Mouse (Mus musculus): ENCODE data around the gene Gtpbp1. TPM values are rescaled to one million over a fixed set of nuclear protein-coding genes. Genes with fewer than 3 reads are reported as not detected.

Gene Gtpbp1
- polyA plus RNA-seq (2015; fragmentation: Nextera tagmentation; extraction: Ambion mirVana), result 23.7 and 30.0 TPM in 2 replicates

- peaks cover 3% of the 10 kb centered on the region; the same call in 1 of the 2 replicates for H3K36me3 ChIP-seq
- H3K9me3 ChIP-seq (replicated peaks), result no peaks in the 10 kb centered on the region
- peak within 1 kb of the TSS; percentile 80 for H3K9ac ChIP-seq
- ATAC-seq (replicated peaks; ENCODE audit: insufficient number of reproducible peaks, insufficient read depth, low FRiP score, low read depth), result peak; percentile 93
- peak within 1 kb of the TSS; percentile 87 for H3K27ac ChIP-seq
- H3K27me3 ChIP-seq, result no peaks in the 10 kb centered on the region
- peaks cover 43% of the 10 kb centered on the region for H3K4me1 ChIP-seq (replicated peaks)
- H3K4me3 ChIP-seq, result peak within 1 kb of the TSS; percentile 81
- H3K4me2 ChIP-seq, result peak within 1 kb of the TSS; percentile 97
- under 1% methylated on average over 45 of the region's 45 CpGs for WGBS
Observed at GRCm38 (mm10) chr15:79690426-79691022, at the start of gene Gtpbp1. TSS of gene Gtpbp1 (plus strand) at chr15:79690845.

DNA sequence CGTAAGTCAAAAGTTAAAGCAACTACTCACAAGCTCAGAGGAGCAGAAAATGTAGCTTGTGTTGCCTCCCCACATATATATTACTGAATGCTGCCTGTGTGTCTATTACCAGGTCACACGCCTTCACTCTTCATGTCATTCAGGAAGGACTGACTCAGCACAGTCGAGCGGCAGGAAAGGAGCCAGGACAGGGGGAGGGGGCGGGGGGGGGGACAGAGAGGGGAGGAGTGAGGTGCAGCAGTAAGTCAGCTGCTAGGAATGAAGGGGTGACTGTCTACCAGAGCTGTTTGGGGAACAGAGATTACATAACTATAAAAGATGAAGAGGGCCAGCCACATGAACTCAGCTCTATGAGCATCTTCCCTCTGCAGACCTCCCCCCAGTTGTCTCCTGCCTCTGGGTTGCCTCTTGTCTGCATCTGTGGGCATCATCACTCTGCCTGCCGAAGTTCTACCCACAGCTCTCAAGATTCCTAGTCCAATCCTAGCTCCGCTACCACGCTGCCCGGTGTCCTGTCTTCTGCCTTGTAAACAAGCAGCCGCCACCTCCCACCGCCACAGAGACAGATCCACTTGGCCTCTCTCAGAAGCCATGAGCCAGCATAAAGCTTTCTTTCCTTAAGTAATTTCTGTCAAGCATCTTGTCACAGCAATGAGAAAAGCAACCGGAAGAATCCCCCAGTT is 49.4 kb upstream of the Gtpbp1 start:
- no peak overlapping the region for H3K4me2 ChIP-seq
- ATAC-seq (replicated peaks; ENCODE audit: insufficient number of reproducible peaks, insufficient read depth, low FRiP score, low read depth), result no peak
- WGBS, result 56% methylated on average over 12 of the region's 12 CpGs
- H3K27me3 ChIP-seq, result no peaks in the 10 kb centered on the region
- no peaks in the 10 kb centered on the region for H3K36me3 ChIP-seq
- no peaks in the 10 kb centered on the region for H3K9me3 ChIP-seq (replicated peaks)
- no peaks in the 10 kb centered on the region for H3K4me1 ChIP-seq (replicated peaks)
- H3K27ac ChIP-seq, result no peak overlapping the region
- H3K4me3 ChIP-seq, result no peak overlapping the region
- no peak overlapping the region for H3K9ac ChIP-seq

GRCm38 (mm10) chr15:79645483-79645882 is 45.2 kb upstream of the Gtpbp1 start:
- 70% methylated on average over 2 of the region's 2 CpGs for WGBS

GRCm38 (mm10) chr15:79648130-79648529 is 42.5 kb upstream of the Gtpbp1 start:
- H3K27ac ChIP-seq, result no peak overlapping the region
- no peaks in the 10 kb centered on the region for H3K36me3 ChIP-seq
- H3K4me1 ChIP-seq (replicated peaks), result no peaks in the 10 kb centered on the region
- H3K9me3 ChIP-seq (replicated peaks), result 0 out of 2 replicates have a peak, but pooled peaks cover 3% of the 10 kb centered on the region
- no peaks in the 10 kb centered on the region for H3K27me3 ChIP-seq
- H3K4me2 ChIP-seq, result no peak overlapping the region
- no peak for ATAC-seq (replicated peaks; ENCODE audit: insufficient number of reproducible peaks, insufficient read depth, low FRiP score, low read depth)
- no peak overlapping the region for H3K4me3 ChIP-seq
- 84% methylated on average over 12 of the region's 12 CpGs for WGBS
- H3K9ac ChIP-seq, result no peak overlapping the region

More at GRCm38 (mm10) chr15:79645483-79645882, 45.2 kb upstream of the Gtpbp1 start:
- Histone ChIP-seq H3K4me1 (replicated peaks) (no peaks in the 10 kb centered on the region), H3K4me2 (no peak overlapping the region), H3K27me3 (no peaks in the 10 kb centered on the region), H3K36me3 (no peaks in the 10 kb centered on the region), H3K27ac (no peak overlapping the region), H3K4me3 (no peak overlapping the region), H3K9ac (no peak overlapping the region), H3K9me3 (replicated peaks) (no peaks in the 10 kb centered on the region)
- no peak for ATAC-seq (replicated peaks; ENCODE audit: insufficient number of reproducible peaks, insufficient read depth, low FRiP score, low read depth)

DNA sequence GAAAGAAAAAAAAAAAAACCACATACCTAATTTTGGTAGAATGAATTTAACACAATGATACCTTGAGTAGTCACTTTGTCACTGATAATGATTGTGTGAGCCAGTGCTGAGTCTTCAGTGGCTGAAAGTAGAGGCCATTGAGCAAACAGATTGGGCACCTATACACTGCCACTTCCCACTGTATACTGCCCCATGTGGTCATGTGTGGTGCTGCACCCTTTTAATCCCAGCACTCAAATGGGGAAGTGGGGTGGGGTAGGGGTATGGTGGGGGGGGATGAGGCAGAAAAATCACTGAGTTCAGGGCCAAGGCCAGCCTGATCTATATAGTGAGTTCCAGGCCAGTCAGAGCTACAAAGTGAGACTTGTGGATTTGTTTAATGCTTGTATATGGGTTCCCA is 40.1 kb upstream of the Gtpbp1 start:
- Histone ChIP-seq H3K4me1 (replicated peaks) (no peaks in the 10 kb centered on the region), H3K4me3 (no peak overlapping the region), H3K27me3 (no peaks in the 10 kb centered on the region), H3K27ac (no peak overlapping the region), H3K4me2 (no peak overlapping the region), H3K9me3 (replicated peaks) (0 out of 2 replicates have a peak, but pooled peaks cover 3% of the 10 kb centered on the region), H3K36me3 (no peaks in the 10 kb centered on the region), H3K9ac (no peak overlapping the region)
- no peak for ATAC-seq (replicated peaks; ENCODE audit: insufficient number of reproducible peaks, insufficient read depth, low FRiP score, low read depth)

DNA sequence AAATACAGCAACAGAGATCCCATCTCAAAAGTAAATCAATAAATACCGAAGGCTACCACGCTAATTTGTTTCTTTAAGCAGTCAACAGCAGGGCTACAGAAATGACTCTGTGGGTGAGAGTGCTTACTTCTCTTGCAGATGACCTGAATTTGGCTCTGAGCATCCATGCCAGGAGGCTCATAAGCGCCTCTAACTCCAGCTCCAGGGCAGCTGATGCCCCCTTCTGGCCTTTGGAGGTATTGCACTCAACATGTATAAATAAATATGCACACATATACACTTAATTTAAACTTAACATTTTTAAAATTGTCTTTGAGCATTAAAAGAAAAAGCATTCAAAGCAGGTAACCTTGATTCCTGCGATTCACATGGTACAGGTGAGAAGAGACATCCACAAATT is 39.2 kb upstream of the Gtpbp1 start:
- no peak overlapping the region for H3K27ac ChIP-seq
- no peak overlapping the region for H3K9ac ChIP-seq
- H3K9me3 ChIP-seq (replicated peaks), result 0 out of 2 replicates have a peak, but pooled peaks cover 3% of the 10 kb centered on the region
- no peak for ATAC-seq (replicated peaks; ENCODE audit: insufficient number of reproducible peaks, insufficient read depth, low FRiP score, low read depth)
- no peaks in the 10 kb centered on the region for H3K27me3 ChIP-seq
- no peak overlapping the region for H3K4me2 ChIP-seq
- no peak overlapping the region for H3K4me3 ChIP-seq
- no peaks in the 10 kb centered on the region for H3K4me1 ChIP-seq (replicated peaks)
- no peaks in the 10 kb centered on the region for H3K36me3 ChIP-seq
- whole genome bisulfite sequencing, result 76% methylated on average over 4 of the region's 4 CpGs

DNA sequence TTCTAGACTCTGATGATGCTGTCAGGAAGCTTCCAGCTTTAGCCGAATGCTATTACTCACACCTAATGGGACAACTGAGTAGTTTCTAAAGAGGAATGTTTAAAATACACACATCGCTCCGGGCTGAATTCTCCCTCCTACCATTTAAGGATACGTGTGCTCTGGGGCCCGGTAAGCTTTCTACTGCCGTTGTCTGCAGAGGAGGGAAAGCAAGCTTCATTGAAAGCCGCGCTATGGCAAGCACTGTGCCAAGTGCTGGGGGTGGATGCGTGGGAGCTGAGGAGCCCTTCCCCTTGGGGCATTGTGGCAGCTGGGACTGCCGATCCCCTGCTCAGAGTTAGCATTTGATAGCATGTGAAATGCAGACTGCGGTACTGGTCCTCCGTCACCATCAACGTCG is 34.2 kb upstream of the Gtpbp1 start:
- peaks cover 15% of the 10 kb centered on the region for H3K4me1 ChIP-seq (replicated peaks)
- no peaks in the 10 kb centered on the region for H3K27me3 ChIP-seq
- H3K4me3 ChIP-seq, result no peak overlapping the region
- ATAC-seq (replicated peaks; ENCODE audit: insufficient number of reproducible peaks, insufficient read depth, low FRiP score, low read depth), result no peak
- no peak overlapping the region for H3K9ac ChIP-seq
- H3K36me3 ChIP-seq, result no peaks in the 10 kb centered on the region
- no peak overlapping the region for H3K27ac ChIP-seq
- H3K9me3 ChIP-seq (replicated peaks), result 0 out of 2 replicates have a peak, but pooled peaks cover 3% of the 10 kb centered on the region
- H3K4me2 ChIP-seq, result no peak overlapping the region
- WGBS, result 88% methylated on average over 14 of the region's 14 CpGs

DNA sequence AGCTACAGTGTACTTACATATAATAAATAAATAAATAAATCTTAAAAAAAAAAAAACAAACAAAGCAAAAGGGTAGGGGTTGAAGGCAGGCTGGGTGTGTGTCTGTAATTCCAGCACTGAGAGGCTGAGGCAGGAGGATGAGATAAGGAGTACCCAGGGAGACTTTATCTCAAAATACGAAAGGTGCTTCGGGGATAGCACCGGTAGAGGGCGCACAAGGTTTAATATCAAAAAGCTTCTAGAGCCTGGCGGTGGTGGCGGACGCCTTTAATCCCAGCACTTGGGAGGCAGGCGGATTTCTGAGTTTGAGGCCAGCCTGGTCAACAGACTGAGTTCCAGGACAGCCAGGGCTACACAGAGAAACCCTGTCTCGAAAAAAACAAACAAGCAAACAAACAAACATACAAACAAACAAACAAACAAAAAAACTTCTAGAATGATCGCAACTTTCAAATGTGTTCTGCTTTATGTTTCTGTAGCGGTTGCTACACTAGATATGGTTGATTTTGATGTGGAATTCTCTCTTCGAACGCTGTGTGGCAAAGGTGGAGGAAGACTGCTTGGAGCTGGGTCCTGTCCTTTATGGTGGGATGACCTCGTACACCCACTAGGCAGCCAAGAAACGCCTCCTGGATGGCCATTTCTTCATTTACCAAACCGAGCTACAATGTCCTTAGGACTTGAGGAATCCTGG is 32.7 kb upstream of the Gtpbp1 start:
- no peaks in the 10 kb centered on the region; the same call in 1 of the 2 replicates for H3K36me3 ChIP-seq
- H3K9me3 ChIP-seq (replicated peaks), result no peaks in the 10 kb centered on the region
- ATAC-seq (replicated peaks; ENCODE audit: insufficient number of reproducible peaks, insufficient read depth, low FRiP score, low read depth), result no peak
- peak overlapping the region; percentile 81 for H3K4me3 ChIP-seq
- peak overlapping the region; percentile 98 for H3K4me2 ChIP-seq
- peak overlapping the region; percentile 60 for H3K9ac ChIP-seq
- 3% methylated on average over 16 of the region's 16 CpGs for WGBS
- peak overlapping the region; percentile 93 for H3K27ac ChIP-seq
- no peaks in the 10 kb centered on the region for H3K27me3 ChIP-seq
- H3K4me1 ChIP-seq (replicated peaks), result peaks cover 15% of the 10 kb centered on the region

GRCm38 (mm10) chr15:79658531-79659375 is 31.9 kb upstream of the Gtpbp1 start, which contains the start of the genes Fam227a and Cby1:
TSS of gene Fam227a (minus strand) at chr15:79658956.
TSS of gene Cby1 (plus strand) at chr15:79659199.
- H3K9ac ChIP-seq, result peak within 1 kb of the TSS; percentile 60
- WGBS, result under 1% methylated on average over 55 of the region's 55 CpGs
- H3K4me3 ChIP-seq, result peak within 1 kb of the TSS; percentile 81

GRCm38 (mm10) chr15:79661852-79662251 is 28.8 kb upstream of the Gtpbp1 start:
- WGBS, result 75% methylated on average over 4 of the region's 4 CpGs
- no peak overlapping the region for H3K27ac ChIP-seq
- no peak for ATAC-seq (replicated peaks; ENCODE audit: insufficient number of reproducible peaks, insufficient read depth, low FRiP score, low read depth)
- no peaks in the 10 kb centered on the region for H3K9me3 ChIP-seq (replicated peaks)
- H3K4me1 ChIP-seq (replicated peaks), result peaks cover 26% of the 10 kb centered on the region
- no peak overlapping the region for H3K9ac ChIP-seq
- H3K4me2 ChIP-seq, result no peak overlapping the region
- H3K27me3 ChIP-seq, result no peaks in the 10 kb centered on the region
- H3K36me3 ChIP-seq, result no peaks in the 10 kb centered on the region; the same call in 1 of the 2 replicates
- no peak overlapping the region for H3K4me3 ChIP-seq

More at GRCm38 (mm10) chr15:79658531-79659375, 31.9 kb upstream of the Gtpbp1 start, which contains the start of the genes Fam227a and Cby1:
- Histone ChIP-seq H3K27me3 (no peaks in the 10 kb centered on the region), H3K36me3 (no peaks in the 10 kb centered on the region; the same call in 1 of the 2 replicates), H3K27ac (peak within 1 kb of the TSS; percentile 93), H3K4me2 (peak within 1 kb of the TSS; percentile 98), H3K4me1 (replicated peaks) (peaks cover 15% of the 10 kb centered on the region), H3K9me3 (replicated peaks) (no peaks in the 10 kb centered on the region)
- ATAC-seq (replicated peaks; ENCODE audit: insufficient number of reproducible peaks, insufficient read depth, low FRiP score, low read depth), result peak; percentile 83
